In the genomic region with DNA sequence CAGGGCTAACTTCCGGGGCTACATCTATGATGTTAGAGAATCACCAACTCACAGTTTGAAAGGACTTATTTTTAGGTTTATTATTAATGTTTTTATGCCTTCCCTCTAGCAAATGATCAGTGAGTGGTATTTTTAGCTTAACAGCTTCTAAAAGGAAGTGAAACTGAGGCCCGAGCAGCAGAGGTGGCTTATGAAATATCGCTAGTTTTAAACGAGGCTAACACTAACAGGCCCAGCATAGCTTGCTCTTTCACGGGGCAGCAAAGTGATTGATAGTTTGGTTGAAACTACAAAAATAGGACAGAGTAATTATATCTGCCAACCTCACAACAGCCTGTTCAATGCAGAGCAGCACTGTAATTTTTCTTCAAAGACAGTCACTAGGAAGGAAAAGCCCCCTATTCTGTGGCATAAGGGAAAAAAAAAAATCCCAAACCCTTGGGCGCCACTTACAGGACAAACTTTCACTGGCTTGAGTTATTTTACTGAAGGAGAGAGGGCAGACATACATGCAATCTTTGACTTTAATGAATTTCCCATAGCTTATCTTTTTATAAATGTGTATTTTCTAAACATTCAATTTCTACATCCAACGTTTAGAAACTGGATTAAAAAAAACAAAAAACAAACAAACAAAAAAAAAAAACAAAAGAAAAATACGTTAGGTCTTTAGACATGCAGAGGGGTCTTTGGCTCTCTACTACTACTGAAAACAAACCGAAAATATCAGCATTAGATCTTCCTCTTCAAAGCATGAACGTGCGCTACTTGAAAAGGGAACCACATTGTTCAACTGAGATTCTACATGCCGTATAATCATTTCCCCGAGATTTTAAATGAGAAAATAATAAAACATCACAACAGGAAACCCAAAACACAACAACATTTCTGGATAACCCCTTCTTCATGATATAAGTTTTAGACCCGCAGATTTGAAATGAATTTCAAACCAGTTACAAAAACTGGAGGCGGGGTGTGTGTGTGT, we compare ENCODE assay signal across 9 mouse cellular contexts. TPM values are rescaled to one million over a fixed set of nuclear protein-coding genes. Genes with fewer than 3 reads are reported as not detected.
DNase-seq lines count a peak whose midpoint lies in the region; ATAC-seq and TF ChIP-seq lines count a peak whose summit lies in the region.
"Had no signal": no experiment of that assay in that cellular context is flagged by ENCODE, and none has a peak within 500 bp of the region (broad histone marks: within the 10 kb centered on the region; RNA-seq: fewer than 3 reads in every experiment).

No protein-coding gene starts in this region.

- H3K4me1 ChIP-seq in kidney, embryonic 15.5 days = peaks cover 75% of the 10 kb centered on the region
- H3K4me1 ChIP-seq in heart, postnatal 0 days (ENCODE audit: control insufficient read depth, insufficient read depth) = peaks cover 40% of the 10 kb centered on the region

- H3K27ac ChIP-seq in kidney, embryonic 15.5 days = peak overlapping the region; percentile 80
- peak overlapping the region; percentile 41 for H3K27ac ChIP-seq in heart, postnatal 0 days (ENCODE audit: low read depth)

- H3K9ac ChIP-seq in kidney, embryonic 15.5 days = no peak overlapping the region
- H3K9ac ChIP-seq in heart, postnatal 0 days (replicated peaks; ENCODE audit: low read depth, low read length) = 0 out of 2 replicates have a peak overlapping the region, but pooled peaks have one; percentile 10

- no peak for DNase-seq in kidney, postnatal 36 days
- DNase-seq in brain, embryonic 14.5 days (ENCODE audit: low read depth) = peak; percentile 68
- DNase-seq in heart, postnatal 0 days (ENCODE audit: low spot score) = peak; percentile 63
- no peak for DNase-seq in right cerebral cortex, adult 2 months (ENCODE audit: low spot score in 2 of 2)
- no peak for DNase-seq in cerebellum, adult 11-12 months
- no peak for DNase-seq in c-Kit-positive CD71-positive TER-119-positive erythroid progenitor cells, embryonic 14.5 days (ENCODE audit: low spot score)
- DNase-seq: kidney, postnatal 14 days had no signal

- TF ChIP-seq EP300 in heart, postnatal 0 days (IDR thresholded peaks at IDR 0.05; ENCODE audit: low read depth) = no peak

- TF ChIP-seq CTCF in brain, embryonic 14.5 days (IDR thresholded peaks at IDR 0.05; ENCODE audit: borderline replicate concordance, extremely low read depth, insufficient read depth, insufficient read length) = no peak
- TF ChIP-seq CTCF in heart, postnatal 0 days (IDR thresholded peaks at IDR 0.05; ENCODE audit: low read depth) = peak; percentile 37

- peak overlapping the region; percentile 94 for H3K4me2 ChIP-seq in kidney, embryonic 15.5 days
- peak overlapping the region; percentile 93 for H3K4me2 ChIP-seq in heart, postnatal 0 days (ENCODE audit: low read depth, low read length)

- H3K4me3 ChIP-seq in kidney, embryonic 15.5 days (replicated peaks) = peak overlapping the region; percentile 84
- peak overlapping the region; percentile 96 for H3K4me3 ChIP-seq in heart, postnatal 0 days (ENCODE audit: low read depth, low read length)

- no peaks in the 10 kb centered on the region for H3K27me3 ChIP-seq in kidney, embryonic 15.5 days
- H3K27me3 ChIP-seq in heart, postnatal 0 days (ENCODE audit: control insufficient read depth, insufficient read depth, low read length) = no peaks in the 10 kb centered on the region

- H3K36me3 ChIP-seq in kidney, embryonic 15.5 days = no peaks in the 10 kb centered on the region
- H3K36me3 ChIP-seq in heart, postnatal 0 days (replicated peaks; ENCODE audit: control insufficient read depth, insufficient read depth, low read length) = no peaks in the 10 kb centered on the region

- no peaks in the 10 kb centered on the region for H3K9me3 ChIP-seq in kidney, embryonic 15.5 days (replicated peaks)
- no peaks in the 10 kb centered on the region for H3K9me3 ChIP-seq in heart, postnatal 0 days (replicated peaks; ENCODE audit: control insufficient read depth, low read length)

- no peak for ATAC-seq in kidney, embryonic 15.5 days (replicated peaks; ENCODE audit: low FRiP score)
- no peak for ATAC-seq in heart, postnatal 0 days (ENCODE audit: insufficient read depth, low read depth)
- ATAC-seq in monocyte, adult 5-6 weeks (replicated peaks; ENCODE audit: insufficient number of reproducible peaks, low FRiP score, low TSS enrichment, poor library complexity, severe bottlenecking) = peak; percentile 54

- TF ChIP-seq POLR2A in brain, embryonic 14.5 days (IDR thresholded peaks at IDR 0.05; ENCODE audit: borderline replicate concordance, extremely low read depth, insufficient read depth, insufficient read length, poor library complexity, severe bottlenecking) = no peak

- WGBS in kidney, embryonic 15.5 days = 41% methylated on average over 15 of the region's 15 CpGs
- 39% methylated on average over 15 of the region's 15 CpGs for WGBS in heart, postnatal 0 days

RNA-seq across cellular contexts. Expression of a gene that starts 2.8 kb away (rescaled TPM):
- polyA plus RNA-seq in kidney, embryonic 15.5 days (2015; fragmentation: Nextera tagmentation; extraction: Ambion mirVana) = 27.2 and 29.8 TPM in 2 replicates
- 8.1 and 15.2 TPM in 2 replicates for polyA plus RNA-seq in brain, embryonic 14.5 days (2012; rRNA removed)
- 9.7 and 18.4 TPM in 2 replicates for total RNA-seq in heart, postnatal 0 days (2014; rRNA removed; ENCODE audit: low replicate concordance)
- polyA plus RNA-seq in heart, postnatal 0 days (2015; fragmentation: Nextera tagmentation; extraction: Ambion mirVana) = 8.8 and 9.7 TPM in 2 replicates
- total RNA-seq in monocyte, adult 5-6 weeks (2017) = 89.3 to 167 TPM (median 89.4 TPM) in 3 replicates

Comparison
In these comparisons a context has a peak if more than half of its experiments do, and no peak if none do; other contexts are left out.
1. DNase-seq: peak in brain, embryonic 14.5 days (single experiment) and heart, postnatal 0 days (single experiment); none in kidney, postnatal 36 days (0 of 2), right cerebral cortex, adult 2 months (0 of 2), cerebellum, adult 11-12 months (single experiment) and c-Kit-positive CD71-positive TER-119-positive erythroid progenitor cells, embryonic 14.5 days (single experiment).